Mouse (Mus musculus) cerebellum, adult 2 months (tissue): ENCODE measurements at regions not wholly inside any gene's neighbourhood (a gene's known extent, or its start where the extent isn't known, plus 50 kb on each side); places are given as distances from the start of the nearest gene placed in this dataset.

Experiments used
- DNase-seq, 2 experiments: peaks; one replicate each; pipeline ENCODE4 v3.0.0; 2021
- H3K27ac ChIP-seq: fragments of 200-500 bp; 2 replicates; pipeline ENCODE4 v1.5.1; 2012; ENCODE audit warnings: low read length, control low read depth, inconsistent platforms; ENCODE audit not compliant: insufficient read depth
- H3K27me3 ChIP-seq: fragments of 200-500 bp; 2 replicates; pipeline ENCODE4 v1.6.1; 2012; ENCODE audit warnings: inconsistent platforms, mild to moderate bottlenecking, low read length, moderate library complexity; ENCODE audit not compliant: control insufficient read depth, insufficient read depth
- H3K4me1 ChIP-seq: fragments of 200-500 bp; 2 replicates; pipeline ENCODE4 v1.6.1; 2011; ENCODE audit warnings: low read length; ENCODE audit not compliant: control insufficient read depth, insufficient read depth
- H3K4me3 ChIP-seq: fragments of 200-500 bp; replicated peaks from 2 replicates; pipeline ENCODE3; 2011; ENCODE audit warnings: mild to moderate bottlenecking, low read depth, low read length, control low read depth; ENCODE audit not compliant: insufficient read depth
- CTCF ChIP-seq: fragments of 200-500 bp; IDR thresholded peaks from 2 replicates; pipeline ENCODE4 v1.5.1; 2011; ENCODE audit warnings: low read depth, mild to moderate bottlenecking, control low read depth, low read length, moderate library complexity, borderline replicate concordance; ENCODE audit not compliant: insufficient read depth
- POLR2A ChIP-seq: fragments of 200-500 bp; IDR thresholded peaks from 2 replicates; pipeline ENCODE4 v1.6.1; 2011; ENCODE audit warnings: low read length, control low read depth, borderline replicate concordance; ENCODE audit not compliant: insufficient read depth
- whole genome bisulfite sequencing: fragments of 180-500 bp; shearing (Covaris S2); methylation state at CpG from one replicate; pipeline ENCODE4 v1.1.7; 2018; 5-methylcytosine and 5-hydroxymethylcytosine counted together

DNA sequence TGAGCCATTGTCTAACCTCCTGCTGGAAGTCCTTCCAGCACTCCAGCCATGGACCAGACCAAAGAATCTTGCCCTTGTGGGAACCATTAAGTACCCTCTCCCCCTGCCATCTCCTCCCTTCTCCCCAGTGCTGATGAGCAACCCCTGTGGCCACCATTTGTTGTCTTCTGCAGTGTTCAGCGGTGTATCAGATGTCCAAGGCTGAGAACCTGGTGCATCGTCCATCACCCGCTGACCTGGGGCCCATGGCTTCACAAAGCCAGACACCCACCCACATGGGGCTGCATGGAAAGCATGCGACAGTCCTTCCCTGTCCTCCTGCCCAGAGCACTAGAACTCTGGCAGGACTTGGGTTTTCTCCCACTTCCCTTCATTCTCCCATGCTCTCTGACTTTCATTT lies 1596.7 kb downstream of the D3Ertd751e start:
- DNase-seq: no peak
- H3K4me3 ChIP-seq: no peak overlapping the region
- 93% methylated on average over 4 of the region's 4 CpGs for WGBS
- no peak for TF ChIP-seq CTCF
- H3K27ac ChIP-seq: no peak overlapping the region
- H3K27me3 ChIP-seq: no peaks in the 10 kb centered on the region
- H3K4me1 ChIP-seq: no peaks in the 10 kb centered on the region

DNA sequence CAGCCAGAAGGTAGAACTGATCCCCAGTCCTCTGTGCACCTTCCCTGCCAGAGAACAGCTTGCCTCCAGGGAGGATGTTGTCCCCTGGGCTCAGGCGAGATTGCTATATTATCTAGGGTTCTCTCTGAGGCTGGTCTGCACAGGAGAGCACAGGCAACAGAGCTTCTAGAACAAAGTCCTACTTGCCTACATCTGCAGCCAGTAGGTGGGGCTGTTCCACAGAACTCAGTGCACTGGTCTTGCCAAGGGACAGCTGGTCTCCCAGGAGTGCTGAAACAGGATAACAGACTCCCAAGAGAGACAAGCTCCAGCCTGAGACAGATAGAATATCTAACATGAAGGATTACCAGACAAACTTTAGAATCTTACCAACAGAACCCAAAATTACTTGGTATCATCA lies 1600.5 kb downstream of the D3Ertd751e start:
- H3K4me1 ChIP-seq: no peaks in the 10 kb centered on the region
- no peak overlapping the region for H3K4me3 ChIP-seq
- DNase-seq: no peak
- no peak overlapping the region for H3K27ac ChIP-seq
- WGBS: 95% methylated on average over 1 of the region's 1 CpGs
- TF ChIP-seq POLR2A (no peak), CTCF (no peak)
- no peaks in the 10 kb centered on the region for H3K27me3 ChIP-seq

DNA sequence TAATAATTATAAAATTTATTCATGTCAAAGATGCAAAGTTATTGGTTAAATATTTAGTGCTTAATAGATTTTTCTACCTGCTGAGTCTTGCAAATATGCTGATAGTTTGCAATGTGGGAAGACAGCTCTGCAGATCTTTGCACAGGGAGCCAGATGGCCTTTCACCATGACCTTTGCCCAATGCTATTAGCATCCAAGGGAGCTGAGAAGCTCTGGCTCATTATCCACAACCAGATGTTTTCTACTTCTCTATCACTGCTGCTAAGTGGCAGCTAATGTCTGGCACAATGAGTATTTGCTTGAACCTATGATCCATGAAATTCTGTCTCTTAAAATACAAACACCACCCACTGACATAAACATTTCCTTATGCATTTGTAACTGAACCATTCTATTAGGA lies 1610.4 kb downstream of the D3Ertd751e start:
- H3K4me1 ChIP-seq: no peaks in the 10 kb centered on the region
- no peak overlapping the region for H3K27ac ChIP-seq
- no peak overlapping the region for H3K4me3 ChIP-seq
- DNase-seq: no peak
- no peaks in the 10 kb centered on the region for H3K27me3 ChIP-seq
- TF ChIP-seq CTCF (no peak), POLR2A (no peak)

DNA sequence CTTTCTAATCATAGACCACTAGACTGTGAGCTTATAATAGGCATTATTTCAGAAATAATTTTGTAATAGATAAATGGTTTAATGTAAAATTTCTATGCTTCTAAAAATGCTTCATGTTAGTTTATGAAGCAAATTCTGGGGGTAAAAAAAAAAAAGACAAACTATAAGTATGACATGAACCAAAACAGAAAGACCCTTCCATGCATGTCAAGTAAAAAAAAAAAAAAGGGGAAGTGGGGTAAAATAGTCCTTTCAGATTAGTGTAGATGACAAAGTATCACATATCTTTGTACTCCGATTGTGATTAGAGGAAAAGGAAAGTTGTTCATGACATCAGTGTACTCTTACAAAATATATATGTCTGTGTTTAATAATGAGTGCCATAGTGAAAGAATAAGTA lies 1616.1 kb downstream of the D3Ertd751e start:
- Histone ChIP-seq H3K4me3 (no peak overlapping the region), H3K4me1 (no peaks in the 10 kb centered on the region), H3K27me3 (no peaks in the 10 kb centered on the region), H3K27ac (no peak overlapping the region)
- no peak for DNase-seq
- 98% methylated on average over 1 of the region's 1 CpGs for WGBS
- TF ChIP-seq CTCF: no peak

DNA sequence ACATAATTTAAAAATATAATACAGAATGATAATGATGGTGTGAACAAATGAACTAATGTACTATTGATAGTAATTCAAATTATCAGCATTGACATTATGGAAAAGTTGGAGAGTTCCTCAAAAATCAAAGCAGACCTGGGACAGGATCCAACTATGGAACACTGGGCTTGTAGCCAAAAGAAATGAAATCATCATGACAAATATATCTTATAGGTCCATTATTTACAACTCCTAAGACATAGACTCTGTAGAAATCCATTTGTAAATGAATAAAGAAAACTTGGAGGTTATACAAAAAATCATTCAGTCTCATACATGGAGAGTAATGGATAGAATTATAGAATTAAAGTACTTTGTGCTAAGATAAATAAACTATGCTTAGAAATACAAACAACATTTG lies 1657.5 kb downstream of the D3Ertd751e start:
- no peak for TF ChIP-seq POLR2A
- TF ChIP-seq CTCF: no peak
- no peaks in the 10 kb centered on the region for H3K4me1 ChIP-seq
- no peak overlapping the region for H3K4me3 ChIP-seq
- no peaks in the 10 kb centered on the region for H3K27me3 ChIP-seq
- DNase-seq: peak in 1 of 2 experiments; percentile 0
- no peak overlapping the region for H3K27ac ChIP-seq

DNA sequence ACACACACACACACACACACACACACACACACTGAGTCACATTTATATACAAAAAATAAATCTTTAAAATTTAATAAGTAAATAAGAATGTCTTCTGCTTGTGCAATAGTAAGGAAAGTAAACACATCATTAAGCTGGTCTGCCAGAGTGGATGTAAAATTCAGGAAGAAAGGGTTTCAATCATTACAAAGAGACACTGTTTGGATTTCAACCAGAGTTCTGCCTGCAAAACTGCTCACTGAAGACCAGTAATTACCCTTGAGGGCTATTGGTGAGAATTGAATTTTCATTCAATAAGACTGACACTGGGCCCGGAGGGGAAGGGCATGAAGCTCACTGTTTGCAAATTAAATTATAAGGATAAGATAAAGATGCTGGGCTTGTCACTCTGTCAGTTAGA lies 1682.5 kb downstream of the D3Ertd751e start:
- 57% methylated on average over 1 of the region's 1 CpGs for WGBS
- H3K4me3 ChIP-seq: no peak overlapping the region
- TF ChIP-seq CTCF (no peak), POLR2A (no peak)

DNA sequence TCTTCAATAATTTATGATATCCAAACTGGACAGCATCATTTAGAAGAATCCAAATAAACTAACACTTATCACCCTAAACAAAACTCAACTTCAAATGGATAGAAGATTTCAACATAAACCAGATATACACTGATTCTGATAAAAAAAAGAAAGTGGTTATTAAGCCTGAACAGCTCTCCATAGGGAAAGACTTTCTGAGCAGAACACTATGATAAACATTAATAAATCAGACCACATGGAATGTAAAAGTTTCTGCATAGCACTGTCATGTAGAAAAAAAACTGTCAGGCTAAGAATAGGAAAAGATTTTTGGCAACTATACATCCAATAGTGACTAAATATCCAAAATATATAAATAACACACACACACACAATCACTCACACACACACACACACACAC lies 1684.3 kb downstream of the D3Ertd751e start:
- no peak for TF ChIP-seq POLR2A
- TF ChIP-seq CTCF: no peak
- H3K4me3 ChIP-seq: no peak overlapping the region
- H3K27ac ChIP-seq: no peak overlapping the region
- no peaks in the 10 kb centered on the region for H3K27me3 ChIP-seq
- DNase-seq: no peak
- H3K4me1 ChIP-seq: no peaks in the 10 kb centered on the region

More for the DNA sequence above, 1682.5 kb downstream of the D3Ertd751e start:
- Histone ChIP-seq H3K27me3 (no peaks in the 10 kb centered on the region), H3K4me1 (no peaks in the 10 kb centered on the region), H3K27ac (no peak overlapping the region)
- no peak for DNase-seq

DNA sequence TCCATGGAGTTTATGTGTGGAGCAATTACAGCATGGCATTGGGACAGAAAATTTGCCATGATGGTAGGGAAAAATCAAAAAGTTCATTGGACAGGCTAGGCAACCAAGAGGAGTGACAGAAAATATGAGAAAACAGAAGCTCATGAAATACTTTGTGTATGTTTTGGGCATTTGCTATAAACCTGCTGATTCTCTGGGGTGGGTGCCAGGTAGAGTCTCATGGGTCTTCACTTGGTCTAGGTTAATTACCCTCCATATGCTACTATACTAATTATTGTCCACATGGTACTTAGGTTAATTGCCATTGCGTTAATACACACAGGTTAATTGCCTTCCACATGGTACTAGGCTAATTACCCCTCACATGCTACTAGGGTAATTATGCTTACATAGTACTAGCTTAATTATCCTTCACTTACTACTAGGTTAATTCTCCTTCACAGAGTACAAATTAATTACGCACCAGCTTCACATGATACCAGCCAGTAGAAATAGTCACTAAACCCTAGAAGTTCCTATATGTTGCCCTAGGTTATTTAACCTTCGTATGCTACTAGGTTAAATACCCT lies 1719.2 kb downstream of the D3Ertd751e start:
- H3K27me3 ChIP-seq: no peaks in the 10 kb centered on the region
- H3K4me1 ChIP-seq: no peaks in the 10 kb centered on the region
- no peak for TF ChIP-seq CTCF
- no peak for TF ChIP-seq POLR2A
- 61% methylated on average over 3 of the region's 3 CpGs for WGBS
- H3K4me3 ChIP-seq: no peak overlapping the region
- DNase-seq: no peak
- no peak overlapping the region for H3K27ac ChIP-seq
